Mouse (Mus musculus): ENCODE measurements around the gene Fgf12. TPM values are rescaled to one million over a fixed set of nuclear protein-coding genes. Genes with fewer than 3 reads are reported as not detected.
A peak's percentile ranks its signal among the peaks of the same experiment; 100 is the strongest.

Gene Fgf12
- polyA plus RNA-seq, 1 experiment from 2014 or later, result 3.4 TPM

DNA sequence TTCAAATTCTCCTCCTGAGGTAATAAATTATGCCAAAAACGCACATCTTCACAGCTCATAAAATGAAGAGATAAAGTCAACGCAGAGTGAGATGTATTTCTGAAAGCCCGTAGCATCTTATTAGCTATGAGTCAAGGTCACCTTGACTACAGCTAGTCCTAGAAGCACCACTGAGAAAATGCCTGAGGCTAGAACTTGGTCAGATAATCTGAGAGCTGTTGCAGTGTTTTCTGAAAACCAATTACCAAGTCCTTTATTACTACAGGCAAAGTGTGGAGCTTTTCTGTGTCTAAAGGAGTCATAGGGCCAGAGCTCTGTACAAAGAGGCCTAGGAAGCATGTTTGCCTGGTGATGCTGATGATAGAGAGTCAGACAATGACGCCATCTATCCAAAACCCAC is 498.6 kb downstream of the Fgf12 start:
- WGBS, result 73% methylated on average over 4 of the region's 4 CpGs
- ATAC-seq (ENCODE audit: borderline replicate concordance, extremely low read depth, low FRiP score, low TSS enrichment), result no peak

DNA sequence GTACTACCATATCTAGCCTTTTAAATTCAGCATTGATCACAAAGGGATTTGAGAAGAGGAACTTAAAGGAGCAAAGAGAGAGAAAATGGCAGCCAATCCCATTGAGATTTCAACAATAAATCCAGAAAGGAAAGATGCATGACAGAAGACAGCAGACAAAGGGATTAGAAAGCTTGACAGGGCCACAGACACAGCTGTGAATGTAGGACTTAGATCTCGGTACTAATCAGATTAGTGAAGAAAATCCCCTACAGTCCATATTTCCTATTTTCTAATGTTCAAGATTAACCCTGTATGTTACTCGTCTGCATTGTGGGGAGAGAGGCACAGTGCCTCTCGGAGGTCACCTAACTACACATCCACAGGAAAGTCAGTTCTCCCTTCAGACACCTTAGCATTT is 500.9 kb downstream of the Fgf12 start:
- H3K9ac ChIP-seq, result no peak overlapping the region
- no peaks in the 10 kb centered on the region for H3K9me3 ChIP-seq
- no peak overlapping the region for H3K4me2 ChIP-seq
- H3K36me3 ChIP-seq, result no peaks in the 10 kb centered on the region
- 65% methylated on average over 3 of the region's 3 CpGs for WGBS
- H3K4me1 ChIP-seq, result no peaks in the 10 kb centered on the region
- H3K4me3 ChIP-seq, result no peak overlapping the region
- no peak overlapping the region for H3K27ac ChIP-seq
- ATAC-seq (ENCODE audit: borderline replicate concordance, extremely low read depth, low FRiP score, low TSS enrichment), result no peak
- no peaks in the 10 kb centered on the region for H3K27me3 ChIP-seq

More for the DNA sequence above, 498.6 kb downstream of the Fgf12 start:
- Histone ChIP-seq H3K4me3 (no peak overlapping the region), H3K27me3 (no peaks in the 10 kb centered on the region), H3K9me3 (no peaks in the 10 kb centered on the region), H3K4me2 (no peak overlapping the region), H3K9ac (no peak overlapping the region), H3K36me3 (no peaks in the 10 kb centered on the region), H3K27ac (no peak overlapping the region), H3K4me1 (no peaks in the 10 kb centered on the region)

DNA sequence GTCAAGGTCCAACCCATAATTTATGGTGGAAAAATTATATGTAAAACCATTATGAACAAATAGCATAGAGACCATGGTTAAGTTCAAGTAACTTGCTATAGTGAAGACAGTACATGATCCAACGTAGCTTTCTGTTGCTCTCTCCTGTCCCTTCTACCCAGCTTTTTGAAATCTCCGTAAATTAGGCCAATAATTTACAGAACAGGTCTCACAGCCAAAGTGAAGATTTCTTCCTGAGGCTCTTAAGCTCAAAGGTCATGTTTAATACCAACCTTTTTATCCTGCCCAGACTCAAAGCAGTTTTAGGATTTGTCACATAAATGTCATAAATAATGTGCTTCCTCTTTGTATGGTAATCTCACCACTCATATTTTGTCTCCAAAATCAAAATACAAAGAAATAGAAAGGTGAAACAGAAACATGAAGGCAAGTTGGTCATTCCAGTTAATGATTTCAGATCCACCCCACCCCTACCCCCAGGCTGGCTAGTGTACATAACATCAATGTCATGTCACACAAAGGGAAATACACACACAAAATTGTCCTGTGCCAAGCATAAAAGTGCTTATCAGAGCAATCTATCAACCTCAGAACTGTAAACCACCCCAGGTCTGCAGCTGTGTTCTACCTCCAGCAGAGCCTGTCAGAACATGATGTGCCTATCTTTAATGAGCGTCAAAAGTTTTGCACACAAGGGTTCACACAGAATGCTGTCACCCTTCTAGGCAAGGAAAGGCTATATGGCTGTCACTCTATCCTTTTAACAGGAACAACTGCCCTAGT is 509.8 kb downstream of the Fgf12 start:
- H3K4me2 ChIP-seq, result no peak overlapping the region
- H3K9me3 ChIP-seq, result no peaks in the 10 kb centered on the region
- H3K4me1 ChIP-seq, result peaks cover 5% of the 10 kb centered on the region; the same call in 1 of the 2 replicates
- H3K9ac ChIP-seq, result no peak overlapping the region
- no peak overlapping the region for H3K27ac ChIP-seq
- no peak overlapping the region for H3K4me3 ChIP-seq
- no peaks in the 10 kb centered on the region for H3K27me3 ChIP-seq
- no peak for ATAC-seq (ENCODE audit: borderline replicate concordance, extremely low read depth, low FRiP score, low TSS enrichment)
- WGBS, result 66% methylated on average over 3 of the region's 3 CpGs
- H3K36me3 ChIP-seq, result no peaks in the 10 kb centered on the region

DNA sequence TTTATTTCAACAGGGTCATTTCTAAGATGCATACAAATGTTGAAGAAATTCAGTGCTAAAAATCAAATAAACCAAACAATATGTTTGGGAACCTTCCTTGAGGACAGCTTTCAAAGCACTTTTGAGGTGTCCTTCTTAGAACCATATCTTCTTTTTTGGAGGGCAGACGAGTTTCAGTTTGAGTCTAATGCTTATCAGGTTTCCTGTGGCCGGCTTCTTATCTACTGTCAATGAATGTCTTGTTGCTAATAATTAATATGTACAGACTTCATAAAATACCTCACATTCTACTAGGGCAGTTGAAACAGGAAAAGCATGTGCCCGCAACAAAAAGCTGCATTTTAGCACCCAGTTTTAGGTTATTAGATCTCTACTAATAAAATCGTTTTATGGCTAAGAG is 513.5 kb downstream of the Fgf12 start:
- H3K4me1 ChIP-seq, result peaks cover 7% of the 10 kb centered on the region; the same call in 1 of the 2 replicates
- no peak for ATAC-seq (ENCODE audit: borderline replicate concordance, extremely low read depth, low FRiP score, low TSS enrichment)
- WGBS, result 51% methylated on average over 4 of the region's 4 CpGs
- no peak overlapping the region for H3K4me3 ChIP-seq
- H3K36me3 ChIP-seq, result no peaks in the 10 kb centered on the region
- H3K27ac ChIP-seq, result no peak overlapping the region
- no peaks in the 10 kb centered on the region for H3K27me3 ChIP-seq
- H3K9me3 ChIP-seq, result no peaks in the 10 kb centered on the region
- H3K9ac ChIP-seq, result no peak overlapping the region
- no peak overlapping the region for H3K4me2 ChIP-seq

DNA sequence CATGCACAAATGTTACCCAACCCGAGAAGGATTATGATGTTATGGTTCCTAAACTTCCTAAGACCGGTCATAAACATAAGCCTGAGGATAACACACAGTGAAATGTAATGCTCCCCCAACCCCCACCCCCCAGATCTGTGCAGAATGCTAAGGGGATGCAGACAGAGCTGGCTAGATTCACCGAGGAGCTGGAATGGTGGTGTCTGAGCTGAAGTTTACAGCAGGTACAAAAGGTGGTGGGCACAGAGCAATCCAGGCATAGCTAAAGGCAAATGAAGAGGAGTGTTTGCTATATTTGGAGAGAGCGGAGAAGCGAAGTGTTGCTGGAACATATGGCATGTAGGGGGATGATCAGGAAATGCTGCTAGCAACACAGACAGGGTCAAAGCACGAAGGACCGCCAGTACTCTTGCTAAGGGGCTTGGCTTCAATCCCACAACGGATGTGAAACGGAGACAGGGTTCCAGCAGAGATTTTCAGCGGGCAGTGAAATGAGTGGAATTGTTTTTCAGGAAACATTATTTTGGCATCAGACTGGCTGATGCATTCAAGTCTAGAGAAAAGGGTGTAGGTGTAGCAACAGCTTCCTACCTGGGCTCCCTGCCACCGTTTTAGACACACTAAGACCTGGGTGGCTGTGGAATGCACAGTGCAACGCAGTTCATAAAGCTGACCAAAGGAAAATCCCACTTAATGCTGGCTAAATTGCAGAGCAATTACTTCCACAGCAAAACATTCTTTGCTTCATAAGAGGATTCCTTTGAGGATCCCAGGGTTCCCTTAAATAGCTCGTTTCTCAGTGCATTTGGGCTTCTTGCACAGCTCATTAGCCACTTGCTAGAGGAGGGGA is 514.6 kb downstream of the Fgf12 start:
- Histone ChIP-seq H3K9ac (no peak overlapping the region), H3K4me1 (peaks cover 7% of the 10 kb centered on the region; the same call in 1 of the 2 replicates), H3K27me3 (no peaks in the 10 kb centered on the region), H3K4me3 (no peak overlapping the region), H3K27ac (peak overlapping the region; percentile 41; the same call in 1 of the 2 replicates), H3K4me2 (peak overlapping the region; percentile 33), H3K36me3 (no peaks in the 10 kb centered on the region), H3K9me3 (no peaks in the 10 kb centered on the region)
- 42% methylated on average over 13 of the region's 13 CpGs for WGBS
- ATAC-seq (ENCODE audit: borderline replicate concordance, extremely low read depth, low FRiP score, low TSS enrichment), result peak; percentile 80

DNA sequence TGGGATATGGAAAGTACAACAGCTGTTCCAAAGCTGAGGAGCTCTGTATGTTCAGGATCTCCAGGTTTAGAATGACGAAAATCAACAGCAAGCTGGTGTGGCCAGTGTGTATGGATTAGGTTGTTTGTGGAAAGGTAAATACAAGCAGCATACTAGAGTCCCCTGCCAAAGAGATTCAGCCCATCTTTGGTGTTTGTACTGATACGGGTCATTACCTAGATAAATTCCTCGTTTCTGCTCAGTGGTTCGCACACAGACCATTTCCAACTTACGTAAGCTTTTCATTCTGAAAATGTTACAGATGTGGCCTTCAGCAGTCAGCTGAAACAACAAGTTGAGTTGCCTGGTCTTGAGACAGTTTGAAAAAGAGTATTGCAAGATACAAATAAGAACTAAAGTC is 536.9 kb downstream of the Fgf12 start:
- no peak for ATAC-seq (ENCODE audit: borderline replicate concordance, extremely low read depth, low FRiP score, low TSS enrichment)
- H3K27me3 ChIP-seq, result no peaks in the 10 kb centered on the region
- WGBS, result 68% methylated on average over 5 of the region's 5 CpGs

DNA sequence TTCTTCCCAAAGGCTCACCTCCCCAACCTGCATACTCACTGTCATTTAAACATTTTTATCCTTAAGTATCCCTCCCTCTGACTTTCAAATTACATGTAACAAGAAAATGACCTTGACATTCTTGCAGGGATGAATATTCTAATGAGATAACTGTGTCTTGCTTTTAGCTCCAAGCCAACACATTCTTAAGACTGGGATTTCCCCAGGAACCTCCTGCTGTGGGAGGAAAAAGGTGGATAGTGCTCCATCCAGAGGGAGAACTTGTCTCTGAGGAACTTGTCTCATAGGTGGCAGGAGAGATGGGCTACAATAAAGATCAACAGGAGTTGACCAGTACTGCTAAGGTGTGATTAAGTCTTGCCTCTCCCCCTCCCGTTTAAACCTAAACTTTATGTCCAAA is 540.5 kb downstream of the Fgf12 start:
- Histone ChIP-seq H3K27me3 (no peaks in the 10 kb centered on the region), H3K36me3 (no peaks in the 10 kb centered on the region), H3K9me3 (no peaks in the 10 kb centered on the region), H3K4me2 (no peak overlapping the region), H3K4me3 (no peak overlapping the region), H3K27ac (no peak overlapping the region), H3K9ac (no peak overlapping the region), H3K4me1 (no peaks in the 10 kb centered on the region)
- 83% methylated on average over 1 of the region's 1 CpGs for WGBS
- ATAC-seq (ENCODE audit: borderline replicate concordance, extremely low read depth, low FRiP score, low TSS enrichment), result no peak

More for the DNA sequence above, 536.9 kb downstream of the Fgf12 start:
- Histone ChIP-seq H3K36me3 (no peaks in the 10 kb centered on the region), H3K4me1 (no peaks in the 10 kb centered on the region), H3K9me3 (no peaks in the 10 kb centered on the region), H3K4me2 (no peak overlapping the region), H3K4me3 (no peak overlapping the region), H3K27ac (no peak overlapping the region), H3K9ac (no peak overlapping the region)

DNA sequence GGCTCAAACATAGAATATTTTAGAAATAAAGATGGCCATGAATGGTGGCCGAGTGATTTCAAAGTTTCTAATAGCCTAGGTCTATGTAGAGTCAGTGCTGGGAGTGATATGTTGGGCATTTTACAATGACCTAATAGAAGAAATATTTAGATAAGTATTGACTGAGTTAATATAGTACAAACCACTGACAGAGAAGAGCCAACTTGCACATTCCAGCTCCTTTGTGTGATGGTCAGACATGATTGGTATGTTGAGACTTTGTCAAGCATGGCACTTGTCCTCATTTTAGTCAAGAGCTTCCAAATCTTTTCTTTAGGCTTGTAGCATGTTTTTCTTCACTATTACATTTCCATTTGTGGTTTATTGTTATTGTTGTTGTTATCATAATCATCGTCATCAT is 596.4 kb downstream of the Fgf12 start:
- ATAC-seq (ENCODE audit: borderline replicate concordance, extremely low read depth, low FRiP score, low TSS enrichment), result no peak
- no peaks in the 10 kb centered on the region for H3K9me3 ChIP-seq
- no peaks in the 10 kb centered on the region for H3K4me1 ChIP-seq
- H3K4me2 ChIP-seq, result no peak overlapping the region
- WGBS, result 87% methylated on average over 2 of the region's 2 CpGs
- no peaks in the 10 kb centered on the region for H3K36me3 ChIP-seq
- no peaks in the 10 kb centered on the region for H3K27me3 ChIP-seq
- H3K27ac ChIP-seq, result no peak overlapping the region
- H3K9ac ChIP-seq, result no peak overlapping the region
- H3K4me3 ChIP-seq, result no peak overlapping the region

DNA sequence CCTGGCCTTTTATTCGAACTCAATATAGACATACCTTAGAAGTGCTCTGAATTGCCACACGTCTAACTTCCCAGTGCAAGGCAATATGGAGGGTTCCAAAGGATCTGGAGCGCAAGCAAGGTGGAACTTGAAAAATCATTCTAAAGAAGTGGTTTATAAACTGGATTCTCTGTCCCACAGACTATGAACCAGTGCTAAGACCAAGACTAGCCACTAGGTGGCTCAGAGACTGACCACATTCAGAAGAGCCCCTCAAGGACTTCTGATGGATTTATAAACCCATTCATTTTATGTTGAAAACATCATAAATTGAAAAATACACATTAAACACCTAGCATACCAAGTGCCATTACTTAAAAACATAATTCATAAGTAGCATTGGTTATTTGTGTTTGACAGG is 611.9 kb downstream of the Fgf12 start:
- Histone ChIP-seq H3K36me3 (no peaks in the 10 kb centered on the region), H3K27me3 (no peaks in the 10 kb centered on the region), H3K4me3 (no peak overlapping the region), H3K4me1 (no peaks in the 10 kb centered on the region), H3K9me3 (no peaks in the 10 kb centered on the region), H3K9ac (no peak overlapping the region), H3K27ac (no peak overlapping the region), H3K4me2 (no peak overlapping the region)
- WGBS, result 79% methylated on average over 3 of the region's 3 CpGs
- ATAC-seq (ENCODE audit: borderline replicate concordance, extremely low read depth, low FRiP score, low TSS enrichment), result no peak

DNA sequence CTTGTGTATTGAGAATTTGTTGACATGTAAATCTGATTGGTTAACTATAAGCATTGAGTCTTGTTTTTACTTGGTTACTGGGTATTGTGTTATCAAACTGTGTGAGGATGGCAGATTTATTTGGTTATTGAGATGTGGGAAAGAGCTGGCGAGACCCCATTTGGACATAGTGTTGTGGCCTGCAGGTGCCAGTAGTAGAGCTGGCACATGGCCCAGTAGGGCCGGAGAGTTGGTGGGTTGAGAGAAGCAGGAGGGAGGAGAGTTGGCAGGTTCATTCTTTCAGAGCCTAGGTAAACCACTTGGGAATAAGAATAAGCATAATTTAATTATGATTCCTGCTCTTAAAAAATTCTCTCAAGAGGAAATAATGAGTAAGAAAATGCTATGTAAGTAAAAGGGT is 625.9 kb downstream of the Fgf12 start:
- no peaks in the 10 kb centered on the region for H3K36me3 ChIP-seq
- H3K27me3 ChIP-seq, result no peaks in the 10 kb centered on the region
- ATAC-seq (ENCODE audit: borderline replicate concordance, extremely low read depth, low FRiP score, low TSS enrichment), result no peak
- H3K9ac ChIP-seq, result no peak overlapping the region
- WGBS, result 89% methylated on average over 2 of the region's 2 CpGs
- H3K9me3 ChIP-seq, result no peaks in the 10 kb centered on the region
- H3K4me2 ChIP-seq, result no peak overlapping the region
- no peaks in the 10 kb centered on the region for H3K4me1 ChIP-seq
- H3K27ac ChIP-seq, result no peak overlapping the region
- no peak overlapping the region for H3K4me3 ChIP-seq
